In the genomic region with DNA sequence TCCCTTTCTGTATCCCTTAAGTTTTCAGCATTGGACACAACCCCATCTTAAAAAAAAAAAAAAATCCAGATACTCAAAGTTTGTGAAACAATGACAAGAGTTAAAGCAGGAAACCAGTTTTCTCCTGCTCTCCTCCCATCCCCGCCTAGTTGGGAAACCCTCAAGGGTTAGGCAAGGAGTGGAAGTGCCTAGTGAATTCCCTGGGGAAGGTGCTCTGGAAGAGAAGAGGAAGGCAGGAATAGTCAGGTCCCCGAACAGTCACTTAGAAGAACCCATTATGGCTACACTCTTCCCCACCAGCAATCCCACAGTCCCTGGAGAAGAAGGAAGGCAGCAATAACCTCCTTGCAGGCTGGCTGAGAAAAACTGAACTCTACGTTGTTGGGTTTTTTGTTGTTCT, we compare ENCODE assay signal across 8 mouse cellular contexts. TPM values are rescaled to one million over a fixed set of nuclear protein-coding genes. Genes with fewer than 3 reads are reported as not detected.
DNase-seq lines count a peak whose midpoint lies in the region; ATAC-seq and TF ChIP-seq lines count a peak whose summit lies in the region.

No protein-coding gene starts in this region.

- H3K4me1 ChIP-seq in liver, embryonic 12.5 days: peaks cover 47% of the 10 kb centered on the region
- H3K4me1 ChIP-seq in liver, postnatal 0 days (ENCODE audit: insufficient read depth): peaks cover 14% of the 10 kb centered on the region
- H3K4me1 ChIP-seq in forebrain, embryonic 10.5 days: peaks cover 52% of the 10 kb centered on the region
- peaks cover 45% of the 10 kb centered on the region for H3K4me1 ChIP-seq in hindbrain, embryonic 10.5 days (replicated peaks)
- H3K4me1 ChIP-seq in midbrain, postnatal 0 days (ENCODE audit: insufficient read depth, low read length): peaks cover 11% of the 10 kb centered on the region

- 0 out of 2 replicates have a peak, but pooled peaks cover 4% of the 10 kb centered on the region for H3K36me3 ChIP-seq in liver, embryonic 12.5 days
- no peaks in the 10 kb centered on the region for H3K36me3 ChIP-seq in liver, postnatal 0 days (replicated peaks; ENCODE audit: insufficient read depth, low read length)
- peaks cover 17% of the 10 kb centered on the region for H3K36me3 ChIP-seq in forebrain, embryonic 10.5 days (replicated peaks)
- H3K36me3 ChIP-seq in hindbrain, embryonic 10.5 days: peaks cover 16% of the 10 kb centered on the region; the same call in 1 of the 2 replicates
- H3K36me3 ChIP-seq in midbrain, postnatal 0 days (ENCODE audit: insufficient read depth, low read length): no peaks in the 10 kb centered on the region

- no peaks in the 10 kb centered on the region for H3K27me3 ChIP-seq in liver, embryonic 12.5 days (replicated peaks)
- no peaks in the 10 kb centered on the region for H3K27me3 ChIP-seq in liver, postnatal 0 days (ENCODE audit: insufficient read depth, low read length)
- H3K27me3 ChIP-seq in forebrain, embryonic 10.5 days (ENCODE audit: poor library complexity, severe bottlenecking): no peaks in the 10 kb centered on the region
- no peaks in the 10 kb centered on the region for H3K27me3 ChIP-seq in hindbrain, embryonic 10.5 days (ENCODE audit: insufficient read depth, poor library complexity, severe bottlenecking)
- no peaks in the 10 kb centered on the region for H3K27me3 ChIP-seq in midbrain, postnatal 0 days (ENCODE audit: insufficient read depth, low read length)

- H3K9me3 ChIP-seq in liver, embryonic 12.5 days (replicated peaks): no peaks in the 10 kb centered on the region
- H3K9me3 ChIP-seq in liver, postnatal 0 days (ENCODE audit: low read length): no peaks in the 10 kb centered on the region
- no peaks in the 10 kb centered on the region for H3K9me3 ChIP-seq in forebrain, embryonic 10.5 days
- no peaks in the 10 kb centered on the region for H3K9me3 ChIP-seq in hindbrain, embryonic 10.5 days
- H3K9me3 ChIP-seq in midbrain, postnatal 0 days (ENCODE audit: low read length): no peaks in the 10 kb centered on the region

- DNase-seq in liver, postnatal 0 days: no peak
- DNase-seq in forebrain, embryonic 10.5 days (ENCODE audit: extremely low spot score, low spot score): no peak
- no peak for DNase-seq in hindbrain, embryonic 10.5 days (ENCODE audit: low spot score)
- DNase-seq in midbrain, postnatal 0 days (ENCODE audit: low spot score): peak; percentile 10
- no peak for DNase-seq in spleen, adult 12 weeks (ENCODE audit: low spot score)
- no peak for DNase-seq in frontal cortex, postnatal 10 days (ENCODE audit: low spot score in 2 of 2)

- H3K4me2 ChIP-seq in liver, embryonic 12.5 days: peak overlapping the region; percentile 32; the same call in 1 of the 2 replicates
- no peak overlapping the region for H3K4me2 ChIP-seq in liver, postnatal 0 days (ENCODE audit: low read depth, low read length)
- peak overlapping the region; percentile 40 for H3K4me2 ChIP-seq in midbrain, postnatal 0 days (ENCODE audit: low read depth, low read length, poor library complexity, severe bottlenecking)

- no peak for ATAC-seq in liver, embryonic 12.5 days
- ATAC-seq in liver, postnatal 0 days: no peak
- no peak for ATAC-seq in midbrain, postnatal 0 days (ENCODE audit: low FRiP score)
- ATAC-seq in activated CD4-positive, CD25-positive, alpha-beta regulatory T cell, adult 4 months: no peak

- no peak overlapping the region for H3K27ac ChIP-seq in liver, embryonic 12.5 days
- H3K27ac ChIP-seq in liver, postnatal 0 days (ENCODE audit: low read depth): no peak overlapping the region
- H3K27ac ChIP-seq in forebrain, embryonic 10.5 days: no peak overlapping the region
- no peak overlapping the region for H3K27ac ChIP-seq in hindbrain, embryonic 10.5 days
- H3K27ac ChIP-seq in midbrain, postnatal 0 days (ENCODE audit: low read depth, low read length): no peak overlapping the region

- no peak overlapping the region for H3K9ac ChIP-seq in liver, embryonic 12.5 days
- H3K9ac ChIP-seq in liver, postnatal 0 days (replicated peaks): no peak overlapping the region
- no peak overlapping the region for H3K9ac ChIP-seq in midbrain, postnatal 0 days (replicated peaks; ENCODE audit: low read length, poor library complexity, severe bottlenecking)

- no peak for TF ChIP-seq CTCF in liver, postnatal 0 days (IDR thresholded peaks at IDR 0.05; ENCODE audit: low read depth)
- no peak for TF ChIP-seq CTCF in midbrain, postnatal 0 days (IDR thresholded peaks at IDR 0.05)

- no peak for TF ChIP-seq EP300 in liver, postnatal 0 days (IDR thresholded peaks at IDR 0.05; ENCODE audit: low read depth)

- no peak overlapping the region for H3K4me3 ChIP-seq in liver, embryonic 12.5 days
- no peak overlapping the region for H3K4me3 ChIP-seq in liver, postnatal 0 days (ENCODE audit: low read depth, low read length)
- peak overlapping the region; percentile 89 for H3K4me3 ChIP-seq in forebrain, embryonic 10.5 days
- peak overlapping the region; percentile 84 for H3K4me3 ChIP-seq in hindbrain, embryonic 10.5 days
- H3K4me3 ChIP-seq in midbrain, postnatal 0 days (ENCODE audit: low read depth, low read length): no peak overlapping the region

- 59% methylated on average over 3 of the region's 3 CpGs for WGBS in liver, embryonic 12.5 days (ENCODE audit: insufficient replicate concordance)
- 65% methylated on average over 3 of the region's 3 CpGs for WGBS in liver, postnatal 0 days (ENCODE audit: insufficient replicate concordance)
- 81% methylated on average over 3 of the region's 3 CpGs for WGBS in forebrain, embryonic 10.5 days
- WGBS in hindbrain, embryonic 10.5 days: 75% methylated on average over 3 of the region's 3 CpGs
- WGBS in midbrain, postnatal 0 days: 54% methylated on average over 3 of the region's 3 CpGs

RNA-seq across cellular contexts. Expression of a gene that starts 2.9 kb away (rescaled TPM):
- 7.6 and 8.6 TPM in 2 replicates for polyA plus RNA-seq in liver, embryonic 12.5 days (2016; fragmentation: Nextera tagmentation; extraction: Ambion mirVana)
- 5.2 and 6.1 TPM in 2 replicates for polyA plus RNA-seq in liver, postnatal 0 days (2015; fragmentation: Nextera tagmentation; extraction: Ambion mirVana)
- polyA plus RNA-seq in forebrain, embryonic 10.5 days (2016; fragmentation: Nextera tagmentation; extraction: Ambion mirVana): 14.1 and 20.4 TPM in 2 replicates
- 17.1 and 18.7 TPM in 2 replicates for polyA plus RNA-seq in hindbrain, embryonic 10.5 days (2016; fragmentation: Nextera tagmentation; extraction: Ambion mirVana)
- 39.7 and 44.4 TPM in 2 replicates for total RNA-seq in midbrain, postnatal 0 days (2014; rRNA removed)
- 21.9 and 25.0 TPM in 2 replicates for polyA plus RNA-seq in midbrain, postnatal 0 days (2015; fragmentation: Nextera tagmentation; extraction: Ambion mirVana)
- polyA plus RNA-seq in activated CD4-positive, CD25-positive, alpha-beta regulatory T cell, adult 4 months (2017; shearing (Covaris generic)): 10 to 100 TPM; 23.8 to 30.5 TPM

RNA-seq across cellular contexts. Expression of a gene that starts 57.3 kb away (rescaled TPM):
- 30.3 and 32.4 TPM in 2 replicates for polyA plus RNA-seq in liver, embryonic 12.5 days (2016; fragmentation: Nextera tagmentation; extraction: Ambion mirVana)
- polyA plus RNA-seq in liver, postnatal 0 days (2015; fragmentation: Nextera tagmentation; extraction: Ambion mirVana): 19.0 and 20.1 TPM in 2 replicates
- 40.1 and 40.8 TPM in 2 replicates for polyA plus RNA-seq in forebrain, embryonic 10.5 days (2016; fragmentation: Nextera tagmentation; extraction: Ambion mirVana)
- polyA plus RNA-seq in hindbrain, embryonic 10.5 days (2016; fragmentation: Nextera tagmentation; extraction: Ambion mirVana): 36.4 and 37.9 TPM in 2 replicates
- total RNA-seq in midbrain, postnatal 0 days (2014; rRNA removed): 27.0 and 31.6 TPM in 2 replicates
- 28.9 and 34.4 TPM in 2 replicates for polyA plus RNA-seq in midbrain, postnatal 0 days (2015; fragmentation: Nextera tagmentation; extraction: Ambion mirVana)
- 10 to 100 TPM; 38.4 to 46.6 TPM for polyA plus RNA-seq in activated CD4-positive, CD25-positive, alpha-beta regulatory T cell, adult 4 months (2017; shearing (Covaris generic))

Comparison
In these comparisons a context has a peak if more than half of its experiments do, and no peak if none do; other contexts are left out.
1. H3K4me3 ChIP-seq: peak in forebrain, embryonic 10.5 days (single experiment) and hindbrain, embryonic 10.5 days (single experiment); none in liver, embryonic 12.5 days (single experiment), liver, postnatal 0 days (single experiment) and midbrain, postnatal 0 days (single experiment).